Mouse (Mus musculus) hematopoietic stem cell, adult 5-6 weeks (primary cell): ENCODE data around the gene Etv2. TPM values are rescaled to one million over a fixed set of nuclear protein-coding genes. Genes with fewer than 3 reads are reported as not detected.
A peak's percentile ranks its signal among the peaks of the same experiment; 100 is the strongest.

Source experiments
- ATAC-seq, 2 experiments: fragments of 125-278 bp in 1 of 2; replicated peaks in 1 of 2; 2 replicates each; pipeline ENCODE4 v1.8.0; 2016 to 2017; ENCODE audit warnings: inconsistent platforms in 2 of 2, mild to moderate bottlenecking in 2 of 2, moderate number of reproducible peaks in 2 of 2, low read depth in 1 of 2, moderate TSS enrichment in 1 of 2; ENCODE audit not compliant: low FRiP score in 2 of 2, poor library complexity in 2 of 2, severe bottlenecking in 2 of 2, insufficient read depth in 1 of 2, low TSS enrichment in 1 of 2
- total RNA-seq: library from RNA; stranded (forward); fragments of 172-1452, 232-1000 nt; gene quantifications from 2 replicates; pipeline ENCODE4 v1.2.3, GENCODE M21; 2017

Etv2 gene
- total RNA-seq: not detected in 2 replicates

GRCm38 (mm10) chr7:30635752-30636151 is at the start of gene Etv2:
Gene Etv2, minus strand, starts transcription at chr7:30635852.
- no peak for ATAC-seq

GRCm38 (mm10) chr7:30683425-30683824 is 47.8 kb upstream of the Etv2 start:
- ATAC-seq: no peak

- ATAC-seq: no peak
Observed at GRCm38 (mm10) chr7:30681897-30682296, 46.2 kb upstream of the Etv2 start.

GRCm38 (mm10) chr7:30678263-30678975 is 42.8 kb upstream of the Etv2 start:
- ATAC-seq: no peak

- no peak for ATAC-seq
Observed at GRCm38 (mm10) chr7:30671480-30671879, 35.8 kb upstream of the Etv2 start, which contains the start of gene Pmis2. Gene Pmis2, minus strand, starts transcription at chr7:30671605.

- 0 out of 4 replicates have a peak, but pooled peaks have one; percentile 31 to 50 for ATAC-seq
Observed at GRCm38 (mm10) chr7:30669229-30669628, 33.6 kb upstream of the Etv2 start.

- ATAC-seq: no peak; a peak in 1 of 4 replicates
Observed at GRCm38 (mm10) chr7:30665321-30665720, 29.7 kb upstream of the Etv2 start.

GRCm38 (mm10) chr7:30664529-30665200 is 29.0 kb upstream of the Etv2 start, which contains the start of gene Haus5:
Gene Haus5, minus strand, starts transcription at chr7:30664994.
- ATAC-seq: peak; percentile 98 to 99

- peak; percentile 100 for ATAC-seq
Observed at GRCm38 (mm10) chr7:30649591-30650540, 14.2 kb upstream of the Etv2 start, which contains the start of gene Rbm42. Gene Rbm42, minus strand, starts transcription at chr7:30650317.

- ATAC-seq: no peak
Observed at GRCm38 (mm10) chr7:30639083-30639482, 3.4 kb upstream of the Etv2 start.

- no peak for ATAC-seq
Observed at GRCm38 (mm10) chr7:30636395-30636794, 743 bp upstream of the Etv2 start.

- peak; percentile 66 to 77 for ATAC-seq
Observed at GRCm38 (mm10) chr7:30634621-30635020, 1.0 kb downstream of the Etv2 start.

- 0 out of 4 replicates have a peak, but pooled peaks of 1 of the 2 experiments have one; percentile 29 for ATAC-seq
Observed at GRCm38 (mm10) chr7:30633762-30634412, 1.8 kb downstream of the Etv2 start.

- no peak for ATAC-seq
Observed at GRCm38 (mm10) chr7:30629013-30629412, 6.6 kb downstream of the Etv2 start.

- ATAC-seq: no peak
Observed at GRCm38 (mm10) chr7:30626647-30627046, 9.0 kb downstream of the Etv2 start.

- peak; percentile 93 to 99 for ATAC-seq
Observed at GRCm38 (mm10) chr7:30625530-30626384, 9.9 kb downstream of the Etv2 start, which contains the start of gene Cox6b1. Gene Cox6b1, minus strand, starts transcription at chr7:30626151.
